Mouse (Mus musculus): ENCODE measurements around the gene Polg2.

DNA sequence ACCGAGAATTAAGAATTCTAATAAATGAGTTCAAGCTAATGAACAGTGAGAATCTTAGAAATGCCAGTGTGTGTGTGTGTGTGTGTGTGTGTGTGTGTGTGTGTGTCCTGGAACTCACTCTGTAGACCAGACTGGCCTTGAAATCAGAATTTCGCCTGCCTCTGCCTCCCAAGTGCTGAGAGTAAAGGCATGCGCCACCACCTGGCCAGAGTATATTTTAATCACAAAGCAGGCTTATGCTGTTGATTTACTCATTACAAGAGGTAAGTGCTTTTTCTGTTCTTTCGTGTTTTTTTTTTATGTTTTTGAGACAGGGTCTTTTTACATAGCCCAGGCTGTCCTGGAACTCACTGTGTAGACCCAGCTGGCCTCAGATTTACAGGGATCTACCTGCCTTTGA, 14.5 kb upstream of the Polg2 start:
- TF ChIP-seq CTCF (IDR thresholded peaks at IDR 0.05; ENCODE audit: borderline replicate concordance, insufficient read depth, low read length) (no peak), POLR2A (IDR thresholded peaks at IDR 0.05; ENCODE audit: low read depth, low read length) (no peak)

Data from embryonic fibroblast, embryonic 13.5 days (primary cell).